Mouse (Mus musculus) 3134 (cell line): ENCODE results near the gene Gramd1b.
A peak's percentile ranks its signal among the peaks of the same experiment; 100 is the strongest.

ENCODE experiments used
- DNase-seq: peaks from one replicate; pipeline ENCODE4 v3.0.0-alpha.2; 2011; ENCODE audit warnings: low spot score; ENCODE audit not compliant: insufficient read length; ENCODE audit errors: extremely low read depth

Gene Gramd1b

DNA sequence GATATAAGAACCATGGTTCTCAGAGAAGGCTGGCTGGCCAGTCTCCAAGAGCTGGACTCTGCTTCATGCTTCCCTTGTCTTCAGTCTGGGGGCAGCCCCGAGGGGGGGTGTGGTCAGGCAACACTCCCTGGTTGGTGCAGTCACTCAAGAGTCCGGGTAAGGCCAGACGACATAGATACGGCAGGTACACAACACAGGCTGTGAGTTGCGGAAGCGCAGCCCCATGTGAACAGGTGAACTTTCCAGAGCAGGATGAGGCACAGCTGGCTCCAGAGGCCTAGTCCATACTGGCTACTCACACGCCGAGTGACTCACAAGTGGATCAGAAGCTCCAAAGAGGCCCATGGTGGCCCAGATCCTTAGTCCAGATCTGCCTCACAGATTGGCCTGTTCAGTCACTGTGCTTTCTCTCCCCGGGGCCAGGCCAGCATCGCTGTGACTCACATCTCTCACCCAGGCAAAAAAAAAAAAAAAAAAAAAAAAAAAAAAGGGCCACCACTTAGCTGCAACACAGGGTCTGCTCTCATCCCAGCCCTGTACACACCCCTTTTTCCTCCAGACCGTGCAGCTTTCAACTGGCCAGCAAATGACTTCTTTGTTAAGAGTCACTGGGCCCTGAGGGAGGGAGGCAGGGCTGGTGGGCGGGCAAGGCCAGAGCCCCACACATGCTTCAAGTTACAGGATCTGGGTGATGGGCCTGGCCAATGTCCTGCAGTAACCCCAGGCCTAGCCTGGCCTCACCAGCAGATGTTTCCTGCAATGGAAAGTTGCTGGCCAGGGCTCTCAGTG is 210.1 kb downstream of the Gramd1b start:
- DNase-seq = peak; percentile 92

DNA sequence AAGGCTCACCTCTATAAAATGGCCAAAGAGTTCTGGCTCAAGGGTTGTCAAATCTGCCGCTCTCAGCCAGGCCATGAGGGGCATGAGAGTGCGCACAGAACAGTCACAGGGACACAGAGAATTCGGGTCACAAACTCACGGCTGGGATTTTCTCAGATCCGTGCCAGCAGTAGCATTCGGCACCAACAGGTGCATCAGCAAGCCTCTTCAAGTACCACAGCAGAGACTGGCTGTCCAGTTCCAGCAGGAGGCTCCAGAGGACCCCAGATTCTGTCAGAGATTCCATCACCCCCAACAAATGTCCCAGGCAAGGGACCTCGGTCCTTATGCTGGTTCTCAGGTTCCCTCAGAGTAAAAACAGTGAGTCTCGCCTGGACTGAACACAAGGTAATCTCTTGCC is 210.8 kb downstream of the Gramd1b start:
- no peak for DNase-seq

- DNase-seq = no peak
Observed at GRCm38 (mm10) chr9:40318771-40319170, 212.4 kb downstream of the Gramd1b start.

DNA sequence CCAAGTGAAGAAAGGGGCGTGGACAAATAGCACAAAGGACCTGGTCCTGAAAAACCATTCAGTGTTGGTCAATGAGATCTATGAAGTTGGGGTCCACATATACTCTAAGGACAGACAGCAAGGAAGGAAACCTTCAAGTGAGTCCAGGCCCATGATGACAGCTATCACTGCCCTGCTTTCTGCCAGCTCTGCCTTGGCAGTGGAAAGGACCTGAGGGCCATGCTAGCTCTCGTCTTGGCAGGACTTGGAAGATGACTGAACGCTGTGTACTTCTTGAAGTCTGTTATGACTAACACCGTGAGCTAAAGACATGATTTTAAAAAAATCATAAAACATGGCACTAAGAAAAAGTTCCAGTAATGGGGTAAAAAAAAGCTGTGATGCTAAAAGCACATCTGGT is 213.4 kb downstream of the Gramd1b start:
- DNase-seq = no peak

DNA sequence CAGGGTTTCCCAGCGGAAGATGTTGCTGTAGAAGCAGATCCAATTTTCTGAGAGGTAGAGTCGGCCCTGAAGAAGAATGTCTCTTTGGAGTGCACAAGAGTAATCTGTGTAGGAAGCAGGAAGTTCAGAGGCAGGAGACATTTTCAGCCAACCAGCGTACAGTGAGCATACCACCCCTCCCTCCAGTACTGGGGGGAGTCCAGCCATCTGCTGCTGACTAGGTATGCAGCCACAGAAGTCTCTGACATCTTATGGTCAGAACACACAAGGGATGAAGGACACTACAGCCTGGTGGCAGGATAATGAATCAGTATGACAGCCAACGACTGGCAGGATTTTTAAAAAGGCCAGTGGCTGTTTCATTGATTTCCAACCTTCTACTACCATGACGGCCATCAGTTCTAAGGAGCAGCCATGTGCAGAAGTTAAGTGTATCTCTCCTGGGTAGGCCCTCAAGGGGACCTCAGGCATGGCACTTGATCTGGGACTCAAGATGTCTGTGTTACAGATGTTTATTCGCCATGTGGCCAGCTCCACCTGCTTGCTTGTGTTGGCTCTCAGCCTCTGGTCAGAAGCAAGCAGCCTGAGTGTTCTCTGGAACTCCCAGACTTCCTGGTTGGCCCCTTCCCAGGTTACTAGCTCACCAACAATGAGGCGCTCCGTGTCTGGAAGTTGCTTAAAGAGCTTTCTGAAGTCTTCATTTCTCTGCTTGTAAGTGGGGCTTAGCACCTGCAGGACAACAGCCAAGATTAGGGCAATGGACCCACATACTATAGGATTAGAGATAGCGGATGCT is 214.1 kb downstream of the Gramd1b start:
- DNase-seq = no peak

DNA sequence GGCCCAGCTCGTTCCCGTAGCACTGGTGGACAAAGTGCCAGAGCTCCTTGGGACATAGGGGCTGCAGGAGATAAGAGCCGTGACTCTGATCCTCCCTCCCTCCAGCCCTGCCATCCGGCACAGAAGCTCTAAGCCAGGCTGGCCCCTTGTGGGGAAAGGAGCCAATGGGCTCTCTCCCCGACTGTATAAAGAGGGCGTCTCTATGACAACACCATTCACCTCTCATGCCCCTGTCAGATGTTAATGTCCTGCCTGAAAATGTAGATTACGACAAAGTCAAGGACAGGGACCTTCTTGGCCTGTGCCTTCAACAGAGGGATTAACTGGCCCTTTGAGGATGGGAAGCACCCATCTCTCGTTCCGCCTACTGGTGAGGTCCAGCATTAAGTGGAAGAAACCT is 219.4 kb downstream of the Gramd1b start:
- DNase-seq = no peak

DNA sequence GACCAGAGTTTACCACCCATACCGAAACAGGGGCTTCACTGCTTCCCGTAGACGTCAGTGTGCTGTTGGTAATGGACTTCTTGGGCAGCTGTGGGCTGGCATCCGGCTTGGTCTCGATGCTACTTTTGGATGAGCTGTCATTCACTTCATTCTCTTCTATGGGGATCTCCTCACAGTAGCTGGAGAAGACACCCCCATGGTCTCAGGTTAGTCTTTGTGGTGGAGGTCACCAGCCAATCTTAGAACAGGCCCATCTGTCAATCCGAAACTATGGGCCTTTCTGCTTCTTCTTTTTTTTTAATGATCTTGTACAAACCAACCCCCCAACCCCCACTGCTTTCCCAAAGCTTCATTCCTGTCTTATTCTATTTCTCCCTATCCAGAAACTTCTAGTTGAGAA is 221.3 kb downstream of the Gramd1b start:
- DNase-seq = no peak

GRCm38 (mm10) chr9:40307311-40307710 is 223.9 kb downstream of the Gramd1b start:
- DNase-seq = no peak

DNA sequence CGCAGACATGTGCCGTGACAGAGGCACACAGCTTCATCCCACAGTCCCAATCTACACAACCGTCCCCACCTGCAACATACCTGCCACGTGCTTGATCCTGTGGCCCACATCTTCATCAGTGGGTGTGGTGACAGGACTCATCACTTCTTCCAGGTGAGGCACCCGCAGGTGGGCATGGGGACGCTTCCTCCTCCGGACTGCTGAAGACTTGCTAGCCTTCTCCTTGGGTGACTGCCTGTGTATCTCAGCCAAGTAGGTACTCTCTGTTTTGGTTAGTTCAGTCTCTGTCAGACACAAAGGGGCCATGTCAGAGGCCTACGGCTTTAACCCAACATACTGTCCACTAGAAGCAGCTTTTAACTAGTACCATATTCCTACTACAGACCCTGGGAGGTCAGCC is 226.9 kb downstream of the Gramd1b start:
- DNase-seq = no peak

- no peak for DNase-seq
Observed at GRCm38 (mm10) chr9:40302375-40302774, 228.8 kb downstream of the Gramd1b start.

DNA sequence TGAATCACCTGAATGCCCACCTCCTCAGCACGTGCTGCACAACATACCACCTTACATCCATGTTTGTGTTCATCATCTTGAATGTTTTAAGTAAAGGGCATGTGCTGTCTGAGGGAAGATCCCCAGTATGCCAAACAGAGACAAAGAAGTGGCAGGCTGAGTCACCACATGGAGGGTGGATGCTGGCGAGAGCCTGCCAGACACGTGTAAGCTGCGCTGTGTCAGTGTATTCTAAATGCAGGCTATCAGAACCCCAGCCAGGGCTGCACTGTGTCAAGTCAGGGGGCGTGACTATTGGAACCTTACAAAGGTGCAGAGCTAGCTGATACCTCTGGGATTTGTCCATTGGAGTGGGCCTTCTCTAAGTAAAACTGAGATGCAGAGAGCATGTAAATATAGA is 229.7 kb downstream of the Gramd1b start:
- DNase-seq = no peak

GRCm38 (mm10) chr9:40300018-40300989 is 230.9 kb downstream of the Gramd1b start:
- no peak for DNase-seq

GRCm38 (mm10) chr9:40299323-40299722 is 231.9 kb downstream of the Gramd1b start:
- no peak for DNase-seq

GRCm38 (mm10) chr9:40297969-40298368 is 233.2 kb downstream of the Gramd1b start:
- DNase-seq = no peak

- no peak for DNase-seq
Observed at GRCm38 (mm10) chr9:40296251-40296650, 234.9 kb downstream of the Gramd1b start.

DNA sequence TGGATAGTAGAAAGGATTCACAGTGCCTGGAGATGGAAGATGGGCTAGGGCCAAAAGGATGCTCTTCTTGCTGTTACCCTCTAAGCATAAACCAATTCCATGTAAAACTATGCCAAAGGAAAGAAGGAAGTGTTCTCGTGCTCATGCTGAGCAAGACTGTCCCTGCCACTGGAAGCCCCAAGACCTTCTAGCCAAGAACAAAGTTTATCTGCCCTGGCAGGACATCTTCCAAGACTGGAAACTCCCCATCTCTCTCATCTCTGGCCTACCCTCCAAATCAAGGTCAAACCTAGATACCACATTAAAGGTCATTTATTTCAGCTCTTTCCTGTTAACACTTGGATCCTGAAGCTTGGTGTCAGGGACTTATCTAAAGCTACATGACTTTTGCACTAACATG is 236.3 kb downstream of the Gramd1b start:
- no peak for DNase-seq

DNA sequence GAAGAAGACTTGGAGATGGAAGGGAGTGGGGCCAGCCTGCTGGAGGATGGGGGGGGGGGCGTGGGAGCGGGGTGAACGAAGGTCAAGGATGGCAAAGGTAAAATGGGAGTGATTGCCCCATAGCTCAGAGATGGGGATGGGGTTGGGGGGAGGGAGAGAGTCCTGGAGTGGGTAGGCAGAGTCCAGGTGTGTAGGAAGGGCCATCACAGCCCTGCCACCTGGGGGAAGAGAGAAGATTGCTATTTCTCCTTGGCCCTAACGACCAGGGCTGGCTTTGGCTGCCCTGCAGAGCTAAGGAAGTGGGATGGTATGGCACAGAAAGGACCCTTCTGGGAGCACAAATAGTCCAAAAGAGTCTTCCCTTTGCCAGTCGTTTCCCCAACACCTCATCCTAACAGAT is 237.0 kb downstream of the Gramd1b start:
- DNase-seq = no peak

DNA sequence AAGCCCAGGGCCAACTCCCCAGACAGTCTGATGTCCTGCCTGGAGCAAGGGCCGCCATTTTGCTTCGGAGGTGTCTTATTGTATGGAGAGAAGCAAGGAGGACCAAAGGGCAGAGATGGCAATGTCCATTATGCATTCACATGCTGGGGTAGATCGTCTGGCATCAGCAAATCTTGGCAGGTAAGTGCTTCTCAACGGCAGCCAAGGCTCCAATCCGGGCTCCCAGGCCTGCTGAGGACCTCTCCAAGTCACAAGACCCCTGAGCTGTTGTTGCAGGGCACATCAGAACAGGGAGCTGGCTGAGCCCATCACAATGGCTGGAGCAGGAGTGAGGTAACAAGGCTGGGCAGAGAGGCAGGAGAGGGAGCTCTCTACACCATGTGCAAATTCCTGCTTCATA is 237.4 kb downstream of the Gramd1b start:
- DNase-seq = no peak

GRCm38 (mm10) chr9:40293286-40293685 is 237.9 kb downstream of the Gramd1b start:
- DNase-seq = no peak

GRCm38 (mm10) chr9:40292475-40292874 is 238.7 kb downstream of the Gramd1b start:
- no peak for DNase-seq

GRCm38 (mm10) chr9:40282968-40283367 is 248.2 kb downstream of the Gramd1b start:
- no peak for DNase-seq
